Mouse (Mus musculus): ENCODE measurements around the gene Edc3.

Edc3 gene

DNA sequence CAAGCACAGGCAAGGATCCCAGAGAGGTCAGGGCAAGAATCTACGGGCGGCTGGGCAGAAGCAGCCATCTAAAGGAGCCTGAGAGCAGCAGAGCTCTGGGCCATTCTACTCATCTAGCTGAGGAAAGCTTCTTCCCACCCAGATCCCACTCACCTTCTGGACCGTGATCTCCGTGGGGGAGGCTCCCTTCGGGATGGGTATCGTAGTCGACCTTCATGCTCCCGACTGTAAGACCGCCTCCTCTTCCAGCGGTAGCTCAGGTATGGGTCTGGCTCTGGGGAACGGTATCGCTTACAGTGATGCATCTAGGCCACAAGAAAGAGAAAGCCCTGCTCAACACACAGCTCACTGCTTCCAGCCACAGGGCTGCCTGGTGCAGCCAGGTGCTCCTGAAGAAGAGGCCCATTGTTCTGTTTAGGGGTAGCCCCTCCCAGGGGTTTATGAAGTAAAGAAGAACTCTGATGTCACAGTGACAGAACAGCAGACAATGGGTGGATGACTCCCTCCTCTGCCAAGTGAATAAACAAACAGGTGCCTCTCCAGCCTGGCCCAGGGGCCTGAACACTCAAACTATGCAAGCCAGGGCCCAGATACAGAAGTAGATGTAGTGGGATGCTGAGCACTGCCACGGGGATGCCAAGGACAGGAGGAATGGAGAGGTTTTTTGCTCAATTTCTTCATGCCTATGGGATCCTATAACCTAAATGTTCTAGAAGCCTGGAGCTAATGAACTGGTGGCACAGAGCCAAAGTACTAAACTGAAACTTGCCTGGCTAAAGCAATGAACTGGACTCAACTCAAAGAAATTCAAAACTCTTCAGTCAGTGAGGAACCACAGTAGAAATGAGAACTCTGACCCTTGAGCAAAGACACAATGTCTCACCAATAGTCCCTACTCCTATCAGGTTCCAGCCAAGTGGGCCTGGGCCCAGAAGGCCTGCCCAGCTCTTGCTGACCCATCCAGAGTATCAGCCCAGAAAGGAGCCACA lies 53.5 kb downstream of the Edc3 start:
- in situ Hi-C loops (cut with MboI, MseI) = no loop called here

DNA sequence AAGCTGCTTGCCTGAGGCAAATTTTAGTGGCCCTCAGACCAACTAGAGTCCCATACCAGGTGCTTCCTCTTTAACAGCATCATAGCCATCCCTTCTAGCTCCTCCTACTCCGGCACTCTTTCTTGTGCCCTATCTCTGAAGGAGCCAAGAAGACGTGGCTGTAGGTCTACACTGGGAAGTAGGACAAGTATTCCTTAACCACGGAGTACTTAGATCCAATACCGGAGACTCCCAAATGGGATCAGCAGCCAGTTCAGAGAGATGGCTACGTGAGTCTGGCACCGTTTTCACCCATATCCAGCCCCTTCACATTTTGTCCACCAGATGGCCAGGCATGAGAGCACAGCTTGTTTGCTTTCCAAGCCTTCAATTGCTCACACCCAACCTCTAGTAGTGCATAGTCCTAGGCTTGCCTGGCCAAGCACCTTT lies 54.2 kb downstream of the Edc3 start:
- in situ Hi-C loops (cut with MboI, MseI) = no loop called here

DNA sequence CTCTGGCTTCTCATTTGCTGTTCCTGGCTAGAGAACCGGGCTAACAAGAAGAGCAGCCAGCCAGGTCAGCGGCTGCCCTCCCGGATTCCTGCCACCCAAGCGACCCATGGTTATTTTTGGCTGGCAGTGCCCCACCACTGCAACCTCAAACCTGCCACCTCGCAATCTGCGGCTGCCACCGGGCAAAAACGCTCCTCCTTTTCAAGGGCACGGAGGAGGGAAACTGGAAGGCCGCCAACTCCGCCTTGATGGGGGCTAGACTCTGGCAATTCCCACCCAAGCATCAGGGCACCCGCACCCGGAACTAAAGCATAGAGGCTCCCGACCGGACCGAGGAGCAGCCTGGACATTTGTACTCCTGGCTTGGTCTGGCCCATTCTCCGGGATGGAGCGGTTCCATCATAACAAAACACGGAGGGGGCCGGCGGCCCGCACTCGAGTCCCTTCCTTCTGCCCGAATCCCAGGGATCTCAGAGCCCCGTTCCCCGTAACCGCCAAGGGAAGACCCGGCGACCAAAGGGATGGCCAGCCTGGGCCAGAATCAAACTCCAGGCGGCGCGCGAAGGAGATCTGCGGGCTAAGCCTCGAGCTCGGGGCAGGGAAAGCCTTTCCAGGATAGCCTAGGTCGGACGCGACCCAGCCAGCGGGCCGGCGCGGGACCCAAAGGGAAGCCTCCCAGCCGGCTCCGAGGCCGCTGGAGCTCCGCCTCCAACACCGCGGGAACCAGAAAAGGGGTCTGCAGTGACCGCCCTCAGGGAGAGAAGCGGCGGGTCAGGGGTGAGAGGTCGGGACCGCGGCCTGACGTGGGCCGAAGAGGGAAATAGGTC lies 56.0 kb downstream of the Edc3 start:
- in situ Hi-C loops (cut with MboI, MseI) = no loop called here

DNA sequence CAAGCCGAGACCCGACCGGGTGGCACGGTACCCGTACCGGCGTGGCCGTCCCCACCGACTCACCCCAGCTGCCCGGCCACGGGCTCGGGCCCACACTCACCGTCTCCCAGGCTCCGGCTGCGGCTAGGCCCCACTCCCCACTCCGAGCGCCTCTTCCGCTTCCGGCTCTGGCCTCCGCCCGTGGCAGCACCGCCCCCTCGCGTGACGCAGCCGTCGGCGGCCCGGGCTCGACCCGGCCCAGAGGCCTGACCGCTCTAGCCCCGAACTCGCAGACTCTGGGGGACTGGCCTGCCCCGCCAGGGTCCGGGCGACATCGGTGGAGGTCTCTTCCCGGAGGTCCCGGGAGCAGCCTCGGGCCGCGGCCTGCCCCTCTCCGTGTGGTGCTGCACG lies 56.6 kb downstream of the Edc3 start:
- in situ Hi-C loops (cut with MboI, MseI) = no loop called here

DNA sequence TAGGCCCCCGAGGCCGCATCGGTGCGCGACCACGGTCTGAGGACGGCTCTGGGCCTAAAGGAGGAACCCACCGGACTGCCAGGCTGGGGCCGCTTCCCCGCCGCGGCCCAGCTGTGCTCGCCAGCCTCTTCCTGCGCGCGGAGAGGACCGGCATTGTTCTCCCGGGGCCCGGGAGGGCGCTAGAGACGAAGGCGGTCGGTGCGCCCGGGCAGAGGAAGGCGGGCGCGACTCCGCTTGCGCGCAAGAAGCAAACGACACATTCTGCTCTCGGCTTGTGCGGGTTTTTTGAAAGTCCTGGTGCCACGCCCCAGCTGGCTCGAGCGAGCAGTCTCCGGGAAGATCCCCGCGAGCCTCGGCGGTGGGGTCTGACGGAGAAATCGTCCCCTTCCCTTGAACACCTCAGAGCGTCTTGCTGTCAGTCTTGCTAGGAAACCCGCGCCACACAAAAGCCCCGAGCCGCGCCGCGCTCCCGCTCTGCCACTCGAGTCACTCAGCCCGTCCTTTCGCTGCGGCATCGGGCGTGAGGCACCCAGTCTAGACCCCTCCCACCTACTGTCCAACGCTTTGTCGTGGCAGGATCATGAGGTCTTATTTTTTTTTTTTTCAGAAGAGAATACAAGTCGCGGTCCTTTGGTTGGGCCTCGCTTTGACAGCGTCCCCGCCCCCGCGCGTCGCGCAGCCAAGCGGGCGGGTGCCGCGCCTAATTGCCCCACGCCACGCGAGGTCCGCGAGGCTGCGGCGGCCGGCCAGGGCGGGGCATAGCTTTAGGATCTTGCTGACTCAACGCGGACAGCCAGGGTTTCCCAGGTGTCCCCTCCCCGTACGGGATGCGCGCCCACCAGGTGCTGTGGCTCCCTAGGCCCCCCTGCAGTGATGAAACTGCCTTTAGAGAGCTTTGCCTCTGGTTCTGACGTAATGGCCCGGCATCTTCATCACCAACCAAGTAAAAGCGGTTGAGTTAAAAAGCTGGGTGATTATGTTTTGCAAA lies 57.3 kb downstream of the Edc3 start, which contains the start of gene Clk3:
TSS of gene Clk3 (minus strand) at position 497 of the 988 bp plus-strand sequence.
- in situ Hi-C loops (cut with MboI, MseI) = no loop called here

DNA sequence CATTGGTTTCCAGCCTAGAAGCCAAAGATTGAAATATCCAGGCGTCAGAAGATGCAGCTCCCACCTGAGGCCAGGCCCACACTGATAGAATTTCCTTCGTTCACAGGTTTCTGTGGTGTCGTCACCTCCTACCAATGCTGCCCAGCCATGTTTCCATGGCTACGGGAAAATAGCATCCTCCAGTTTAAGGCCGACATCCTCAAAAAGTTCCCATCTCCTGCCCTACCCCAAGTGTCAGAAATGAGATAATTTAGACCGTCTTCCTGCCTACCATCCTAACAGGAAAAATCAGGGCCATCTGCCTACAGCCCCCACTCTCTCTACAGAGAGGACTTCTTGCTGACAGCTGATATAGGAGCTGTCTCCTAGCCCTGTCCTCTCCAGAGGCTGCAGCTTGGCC lies 58.1 kb downstream of the Edc3 start:
- in situ Hi-C loops (cut with MboI, MseI) = no loop called here

DNA sequence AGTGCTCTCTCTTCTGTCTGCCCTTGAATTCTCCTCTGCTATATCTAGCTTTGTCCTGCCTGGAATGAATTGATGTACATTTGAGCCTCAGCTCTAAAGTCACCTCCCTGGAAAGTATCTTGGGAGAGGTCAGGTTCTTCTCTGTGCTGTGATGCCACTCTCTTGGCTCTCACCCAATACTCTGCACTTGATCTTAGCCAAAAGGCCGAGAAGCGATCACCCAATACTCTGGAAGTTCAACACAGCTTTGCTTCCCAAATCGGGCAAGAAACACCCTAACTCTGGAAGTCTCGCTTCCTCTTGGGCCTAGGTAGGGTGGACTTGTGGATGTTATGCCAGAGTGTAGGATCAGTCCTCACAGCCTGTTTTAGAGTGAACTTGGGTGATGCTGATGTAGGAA lies 58.9 kb downstream of the Edc3 start:
- in situ Hi-C loops (cut with MboI, MseI) = no loop called here

DNA sequence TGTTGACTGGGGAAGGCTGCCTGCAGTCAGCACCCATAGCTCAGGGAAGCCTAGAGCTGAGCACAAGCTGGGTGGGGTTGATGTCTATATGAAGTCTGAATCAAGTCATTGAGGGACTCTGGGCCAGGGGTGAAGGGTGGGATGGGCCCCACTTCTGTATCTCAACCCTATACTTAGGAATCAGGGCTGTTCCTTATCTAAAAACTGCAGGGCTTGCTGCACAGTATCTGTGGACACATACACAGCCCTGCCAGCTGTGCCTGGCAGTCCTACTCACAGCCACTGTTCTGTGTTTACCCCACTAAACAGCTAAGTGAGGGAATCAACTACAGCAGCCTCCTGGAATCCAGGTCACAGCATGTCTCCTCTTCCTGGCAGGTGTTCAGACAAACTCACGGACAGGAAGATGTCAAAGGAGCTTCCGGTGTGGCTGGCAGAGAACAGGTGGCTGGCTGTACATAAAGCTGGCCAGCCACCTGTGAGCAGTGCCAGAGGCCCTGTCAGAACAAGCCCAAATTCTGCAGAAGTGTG lies 61.3 kb downstream of the Edc3 start:
- in situ Hi-C loops (cut with MboI, MseI) = no loop called here

DNA sequence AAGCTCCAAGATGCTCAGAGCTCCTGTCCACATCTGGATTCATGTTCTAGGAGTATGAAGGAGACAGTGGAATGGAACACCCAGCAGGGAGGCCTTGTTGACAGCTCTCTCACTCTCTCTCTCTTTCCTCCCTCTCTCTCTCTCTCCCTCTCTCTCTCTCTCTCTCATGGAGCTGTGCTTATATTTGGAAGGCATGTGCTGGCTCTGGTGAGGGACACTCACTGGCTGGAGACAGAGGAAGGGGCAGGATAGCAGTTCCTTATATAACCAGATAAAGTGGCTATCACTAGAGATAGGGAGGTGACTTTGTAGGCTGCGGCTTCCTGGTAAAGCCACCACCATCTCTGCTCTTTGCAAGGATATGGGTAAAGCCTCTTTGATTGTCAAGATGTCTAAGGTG lies 61.9 kb downstream of the Edc3 start:
- in situ Hi-C loops (cut with MboI, MseI) = no loop called here

DNA sequence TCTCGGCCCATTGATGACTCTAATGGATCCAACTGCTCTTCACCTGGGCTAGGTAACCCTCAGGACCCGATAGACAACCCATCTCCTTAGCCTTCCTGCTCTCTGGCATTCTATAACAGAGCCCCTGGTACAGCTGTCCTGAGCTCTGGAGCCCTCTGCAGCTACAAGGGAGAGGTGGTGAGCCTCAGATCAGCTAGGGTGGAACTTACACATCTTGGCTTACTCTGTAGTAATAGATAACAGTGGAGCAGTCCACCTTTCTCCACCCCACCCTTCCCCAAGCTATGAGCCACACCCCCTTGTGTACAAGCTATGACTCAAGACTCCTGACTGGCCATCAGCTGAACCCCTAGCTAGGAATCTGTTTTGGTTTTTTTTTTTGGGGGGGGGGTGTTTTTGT lies 62.5 kb downstream of the Edc3 start:
- in situ Hi-C loops (cut with MboI, MseI) = no loop called here

DNA sequence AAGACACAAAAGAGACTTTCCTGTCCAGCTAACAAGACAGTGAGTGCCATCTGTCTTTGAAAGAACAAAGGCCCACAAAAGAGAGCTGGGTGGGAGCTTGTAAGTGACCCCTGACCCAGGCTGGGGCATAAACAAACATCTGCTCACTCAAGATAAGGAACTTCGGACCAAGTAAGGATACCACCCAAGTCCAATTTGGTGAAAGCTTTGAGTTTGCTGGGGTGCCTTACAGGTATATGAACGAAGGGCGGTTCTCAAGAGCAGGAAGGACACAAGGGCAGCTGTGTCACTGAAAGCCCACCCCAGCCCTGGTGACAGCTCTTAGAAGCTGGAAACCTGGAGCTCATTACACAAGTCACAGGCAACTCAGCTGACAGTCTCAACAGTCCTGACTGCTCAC lies 65.4 kb downstream of the Edc3 start:
- in situ Hi-C loops (cut with MboI, MseI) = no loop called here

DNA sequence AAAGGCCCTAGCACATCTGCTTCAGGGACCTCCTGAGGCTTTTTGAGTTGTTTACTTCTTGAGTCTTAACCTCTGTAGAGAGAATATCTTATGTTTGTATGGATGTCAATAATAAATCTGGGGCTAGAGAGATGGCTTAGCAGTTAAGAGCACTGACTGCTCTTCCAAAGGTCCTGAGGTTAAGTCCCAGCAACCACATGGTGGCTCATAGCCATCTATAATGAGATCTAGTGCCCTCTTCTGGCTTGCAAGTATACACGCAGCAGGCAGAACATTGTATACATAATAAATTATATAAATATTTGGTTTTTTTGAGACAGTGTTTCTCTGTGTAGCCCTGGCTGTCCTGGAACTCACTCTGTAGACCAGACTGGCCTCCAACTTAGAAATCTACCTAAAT lies 65.8 kb downstream of the Edc3 start:
- in situ Hi-C loops (cut with MboI, MseI) = no loop called here

DNA sequence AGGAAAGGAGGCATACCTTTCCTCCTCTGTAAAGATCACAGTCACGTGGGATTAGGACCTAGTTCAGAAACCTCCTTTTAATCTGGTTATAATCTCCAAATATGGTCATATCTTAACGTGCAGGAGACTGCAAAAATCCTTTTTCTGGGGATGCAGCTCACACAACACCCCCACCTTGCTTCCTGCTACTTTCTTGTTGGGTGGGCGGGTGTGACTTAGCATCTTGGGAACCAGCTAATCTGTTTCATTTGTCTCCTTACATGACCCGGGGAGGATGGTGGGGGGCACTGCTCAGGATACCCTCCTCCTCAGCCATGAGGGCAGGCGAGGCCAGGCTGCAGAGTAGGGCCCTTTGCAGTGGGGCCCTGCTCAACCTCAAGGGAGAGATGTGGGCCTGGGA lies 66.7 kb downstream of the Edc3 start:
- in situ Hi-C loops (cut with MboI, MseI) = no loop called here

DNA sequence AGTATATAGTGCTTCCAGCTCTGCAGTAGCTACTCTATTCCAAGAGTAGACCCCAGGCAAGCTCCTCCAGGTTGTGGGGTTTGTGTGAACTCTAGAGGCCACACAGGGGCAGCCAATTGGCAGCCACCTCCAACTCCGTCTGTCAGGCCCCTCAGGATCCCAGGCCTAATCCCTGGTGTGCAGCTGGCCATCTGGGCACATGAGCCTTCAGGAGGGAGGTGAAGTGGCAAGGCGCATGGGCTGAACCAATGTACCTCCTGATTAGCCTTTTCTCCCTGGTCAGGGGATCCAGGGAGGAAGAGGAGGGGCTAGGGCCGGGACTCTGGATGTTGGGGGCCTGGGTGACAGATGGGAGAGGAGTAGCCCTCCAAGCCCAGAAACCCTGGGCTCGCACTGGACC lies 67.4 kb downstream of the Edc3 start:
- in situ Hi-C loops (cut with MboI, MseI) = no loop called here

DNA sequence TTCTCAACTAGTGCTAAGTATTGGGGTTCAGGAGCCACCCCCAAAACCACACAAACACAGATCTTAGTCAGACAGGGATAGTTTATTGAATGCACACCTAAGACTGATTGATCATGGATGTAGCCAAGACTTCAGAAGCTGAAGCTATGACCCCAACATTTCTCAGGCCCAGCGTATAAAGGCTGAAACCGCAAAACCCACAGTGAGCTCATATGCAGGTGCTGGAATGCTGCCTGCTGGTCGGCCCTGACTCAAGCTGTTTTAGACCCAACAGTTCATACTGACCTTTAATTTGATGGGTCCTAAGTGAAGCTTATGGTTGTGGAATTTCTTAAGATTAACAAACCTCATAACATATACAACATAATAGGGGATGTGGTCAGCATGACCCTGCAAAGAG lies 74.3 kb downstream of the Edc3 start:
- in situ Hi-C loops (cut with MboI, MseI) = no loop called here

DNA sequence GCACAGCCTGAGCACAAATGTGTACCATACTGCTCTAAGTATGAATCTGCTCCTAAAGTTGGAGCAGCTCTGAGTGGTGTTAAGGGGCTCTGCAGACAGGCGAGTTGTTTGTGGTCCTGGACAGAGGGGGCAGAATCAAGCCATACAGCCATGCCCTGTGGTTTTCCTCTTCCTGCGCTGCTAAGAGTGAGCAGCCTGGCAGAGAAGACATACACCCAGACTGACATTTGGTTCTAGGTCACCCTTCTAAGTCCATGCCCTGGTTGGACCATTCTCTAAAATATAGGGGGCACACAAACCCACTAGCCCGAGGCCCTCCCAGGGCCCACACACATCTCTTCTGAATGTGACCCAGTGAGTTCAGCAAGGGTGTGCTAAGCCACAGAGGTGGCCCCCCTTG lies 81.4 kb downstream of the Edc3 start:
- in situ Hi-C loops (cut with MboI, MseI) = loop anchor here (5.0 kb wide), 1 partner anchor 208 kb away; no protein-coding TSS in a partner anchor

DNA sequence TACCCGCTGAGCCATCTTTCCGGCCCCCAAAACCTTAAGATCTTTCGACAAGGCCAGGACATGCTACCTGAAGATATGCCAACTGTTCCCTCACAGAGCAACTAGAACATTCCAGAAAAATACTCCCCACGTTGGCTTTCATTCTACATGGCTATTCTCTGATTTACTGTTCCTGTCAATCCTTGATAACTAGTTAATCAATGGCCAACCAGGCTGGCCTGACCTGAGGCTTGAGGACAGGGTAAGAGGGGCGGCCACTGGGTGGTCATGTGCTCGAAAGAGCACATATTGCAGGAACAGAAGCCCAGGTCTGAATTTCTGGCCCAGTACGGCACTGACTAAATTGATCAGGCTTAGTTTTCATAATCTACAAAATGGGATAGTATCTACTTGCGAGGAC lies 89.1 kb downstream of the Edc3 start:
- in situ Hi-C loops (cut with MboI, MseI) = no loop called here

DNA sequence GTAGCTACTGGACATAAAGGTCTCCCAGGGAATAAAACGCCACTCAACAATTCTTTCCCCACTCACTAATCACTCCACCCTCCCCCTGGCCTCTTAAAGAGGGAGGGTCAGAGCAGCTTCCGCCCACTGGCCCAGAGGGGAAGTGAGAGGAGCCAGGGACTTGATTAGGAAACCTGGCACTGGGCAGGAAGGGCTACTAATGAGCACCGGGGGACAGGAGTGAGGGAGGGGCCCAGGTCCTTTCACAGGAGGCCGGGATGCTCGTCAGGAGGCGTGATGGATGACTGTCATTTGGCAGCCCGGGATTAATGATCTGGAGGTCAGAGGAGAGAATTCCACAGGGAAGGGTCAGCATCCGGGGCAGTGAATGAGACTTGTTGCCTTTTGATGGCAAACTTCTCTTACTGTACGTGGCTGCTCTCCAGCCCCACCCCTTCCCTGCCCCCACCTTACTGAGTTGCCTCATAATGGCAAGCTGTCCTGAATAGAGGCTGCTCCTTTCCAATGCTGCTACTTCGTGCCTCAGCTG lies 90.4 kb downstream of the Edc3 start:
- in situ Hi-C loops (cut with MboI, MseI) = no loop called here

DNA sequence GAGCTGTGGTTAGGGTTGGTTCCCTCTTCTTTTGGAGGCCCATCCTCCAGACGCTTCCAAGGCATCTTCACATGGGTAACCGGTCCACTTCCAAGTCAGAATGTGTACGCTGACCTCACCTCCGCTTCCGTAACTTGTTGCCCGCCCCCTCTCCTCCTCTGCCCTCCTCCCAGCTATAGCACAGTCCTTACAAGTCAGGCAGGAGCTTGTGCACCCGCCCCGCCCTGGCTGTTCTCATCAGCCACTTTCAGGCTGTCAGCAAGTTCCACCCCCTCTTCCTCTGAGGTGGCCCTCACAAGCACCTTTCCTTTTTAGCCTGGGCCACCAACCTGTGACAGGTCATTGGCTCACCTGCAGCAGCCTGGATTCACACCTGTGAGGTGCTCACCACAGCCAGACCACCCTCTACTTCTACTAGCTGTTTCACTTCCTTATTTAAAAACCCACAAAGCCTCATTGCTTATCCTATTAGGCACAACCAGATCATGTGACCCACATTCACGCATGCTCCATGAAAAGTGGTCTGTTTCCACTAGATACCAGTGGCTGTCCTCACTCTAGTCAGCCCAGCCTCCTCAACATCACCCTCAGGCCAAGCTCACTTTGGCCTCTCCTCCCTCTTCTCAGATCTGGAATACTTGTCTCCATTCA lies 92.1 kb downstream of the Edc3 start:
- in situ Hi-C loops (cut with MboI, MseI) = no loop called here

Measured in T-helper 1 cell (primary cell).